Mouse (Mus musculus): Measurements from ENCODE around the gene Aebp2. TPM values are rescaled to one million over a fixed set of nuclear protein-coding genes. Genes with fewer than 3 reads are reported as not detected.

Gene Aebp2
- total RNA-seq, 2 experiments from 2014 or later = 25.3 to 29.4 TPM

DNA sequence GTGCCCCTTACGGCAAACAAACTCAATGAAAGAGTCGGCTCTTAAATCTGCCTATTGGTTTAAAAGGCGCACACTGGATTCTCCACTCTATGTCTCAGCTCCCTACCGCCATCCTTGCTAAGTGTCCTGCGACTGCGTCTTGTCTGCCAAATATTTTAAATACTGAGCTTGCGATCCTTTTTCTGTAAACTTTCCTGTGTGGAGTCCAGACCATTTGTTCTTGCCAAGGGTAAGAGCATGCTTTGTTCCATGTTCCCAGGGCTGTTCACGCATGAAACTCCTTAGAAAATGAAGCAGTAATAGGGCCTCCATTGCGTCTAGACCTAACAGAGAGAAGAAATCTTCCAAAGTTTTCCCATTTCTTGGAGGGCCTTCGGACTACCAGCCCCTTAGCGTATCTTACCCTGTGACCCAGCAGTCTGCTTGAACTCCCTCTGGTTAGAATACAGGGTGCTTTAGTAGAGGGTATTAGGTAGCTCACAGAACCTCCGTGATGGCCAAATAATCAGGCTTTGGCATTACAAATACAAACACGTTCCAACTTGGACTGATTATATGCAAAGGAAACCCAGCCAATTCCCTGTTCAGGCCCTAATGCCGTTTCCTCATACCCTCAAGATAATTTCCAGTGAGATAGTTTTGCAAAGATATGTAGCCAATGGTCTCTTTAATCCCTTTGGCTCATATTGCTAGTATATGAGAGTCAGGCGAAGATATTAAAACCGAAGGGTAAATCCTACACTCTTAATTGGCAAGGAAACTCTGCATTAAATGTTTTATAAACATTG lies 67.3 kb downstream of the Aebp2 start:
- intact Hi-C loops (cut with DNase I) = no loop called here
- no peak for DNase-seq

- no peak for DNase-seq
- intact Hi-C loops (cut with DNase I) = no loop called here
Measured at GRCm38 (mm10) chr6:140692160-140692559, 69.7 kb downstream of the Aebp2 start.

DNA sequence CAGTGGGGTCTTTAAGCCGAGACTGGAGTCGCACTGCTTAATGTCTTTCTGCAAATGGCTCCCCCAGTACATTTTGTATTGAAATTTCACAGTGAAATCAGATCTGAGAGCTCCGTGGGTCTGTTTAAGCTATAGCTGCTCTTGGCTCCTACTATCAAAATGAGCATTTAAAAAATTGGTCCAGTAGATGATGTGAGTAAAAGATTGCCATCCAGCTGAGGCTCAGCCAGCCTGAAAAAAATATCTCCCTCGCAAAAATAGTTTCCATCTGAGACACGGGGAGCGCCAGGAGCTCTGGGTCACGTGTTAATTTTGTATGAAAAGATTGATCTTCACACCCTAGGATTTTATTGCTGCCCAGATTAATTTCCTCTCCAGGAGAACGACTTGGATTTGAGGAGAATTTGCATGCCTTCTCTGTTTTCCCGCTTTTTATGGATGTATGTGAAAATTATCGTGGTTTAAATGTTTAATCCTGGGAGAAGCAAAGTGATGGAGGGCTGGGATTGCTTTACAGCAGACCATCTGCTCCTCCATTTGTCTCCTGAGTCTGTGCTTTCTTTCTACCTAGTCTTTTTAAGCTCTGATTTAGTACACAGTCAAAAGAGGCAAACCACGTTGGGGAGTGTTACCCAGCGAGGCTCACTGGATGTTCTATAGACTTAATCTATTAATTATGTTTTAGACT lies 73.9 kb downstream of the Aebp2 start:
- no peak for DNase-seq
- intact Hi-C loops (cut with DNase I) = no loop called here

DNA sequence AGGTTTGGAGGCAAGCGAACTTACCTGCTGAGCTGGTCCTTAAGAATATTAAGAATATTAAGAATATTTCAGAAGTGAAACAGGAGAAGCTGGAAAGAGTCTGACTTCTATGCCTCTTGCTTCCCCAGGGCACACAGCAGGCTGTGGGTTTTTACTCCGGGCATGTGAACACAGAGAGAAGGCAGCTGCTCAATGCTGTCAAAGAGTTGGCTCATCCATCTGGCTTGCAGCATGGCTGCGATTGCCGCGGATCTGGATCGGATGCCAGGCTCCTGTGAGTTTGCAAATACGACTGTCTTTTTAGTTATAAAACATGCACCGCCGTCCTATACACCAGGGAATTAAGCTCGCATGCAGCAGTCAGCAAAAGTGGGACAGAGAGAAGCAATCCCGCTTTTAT lies 75.5 kb downstream of the Aebp2 start:
- peak in 1 of 2 experiments; percentile 37 for DNase-seq
- intact Hi-C loops (cut with DNase I) = no loop called here

- intact Hi-C loops (cut with DNase I) = no loop called here
Measured at GRCm38 (mm10) chr6:140698596-140698995, 76.1 kb downstream of the Aebp2 start.

DNA sequence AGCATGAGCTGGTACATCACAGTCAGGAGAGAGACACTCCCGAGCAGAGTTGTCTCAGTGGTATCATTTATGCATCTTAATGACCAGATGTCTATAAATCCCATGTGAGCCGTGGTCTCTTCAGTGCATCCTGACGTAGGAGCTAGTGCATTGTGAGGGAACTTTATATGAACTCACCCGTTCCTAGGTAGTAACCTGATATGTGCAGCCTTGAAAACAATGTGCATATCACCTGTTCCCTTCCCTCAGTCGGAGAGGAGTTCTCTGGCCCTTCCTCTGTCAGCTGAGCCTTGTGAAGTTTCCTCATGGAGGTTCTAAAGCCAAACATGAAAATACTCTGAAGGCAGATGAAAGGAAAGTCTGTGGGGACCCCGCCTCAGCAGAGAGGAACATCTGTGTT lies 78.8 kb downstream of the Aebp2 start:
- intact Hi-C loops (cut with DNase I) = loop anchor here (10.0 kb wide), 1 partner anchor 226 kb away; no protein-coding TSS in a partner anchor
- DNase-seq = no peak

More at GRCm38 (mm10) chr6:140698596-140698995, 76.1 kb downstream of the Aebp2 start:
- no peak for DNase-seq

DNA sequence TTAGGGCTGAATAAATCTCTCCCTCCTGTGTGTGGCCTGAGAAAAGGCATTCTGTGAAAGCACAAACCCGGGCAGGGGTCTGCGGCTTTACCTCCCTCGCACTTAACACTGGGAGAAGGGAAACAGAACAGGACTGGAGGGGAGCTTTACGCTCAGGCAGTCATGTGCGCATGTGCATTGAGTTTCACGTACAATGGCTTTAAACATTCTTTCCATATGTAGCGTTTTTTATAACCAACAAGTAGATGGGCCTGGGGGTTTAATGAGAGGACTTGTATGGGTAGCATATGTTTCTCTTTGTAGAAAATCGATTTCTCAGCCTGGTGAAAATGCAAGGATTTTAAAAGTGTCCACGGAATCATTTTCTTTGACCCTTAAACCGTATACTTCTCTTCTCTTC lies 82.7 kb downstream of the Aebp2 start:
- DNase-seq = no peak
- intact Hi-C loops (cut with DNase I) = loop anchor here (10.0 kb wide), 1 partner anchor 230 kb away; no protein-coding TSS in a partner anchor

- intact Hi-C loops (cut with DNase I) = loop anchor here (10.0 kb wide), 1 partner anchor 231 kb away; no protein-coding TSS in a partner anchor
- no peak for DNase-seq
Measured at GRCm38 (mm10) chr6:140706056-140706455, 83.6 kb downstream of the Aebp2 start.

GRCm38 (mm10) chr6:140708059-140708458 lies 85.6 kb downstream of the Aebp2 start:
- no peak for DNase-seq
- intact Hi-C loops (cut with DNase I) = loop anchor here (10.0 kb wide), 1 partner anchor 233 kb away; no protein-coding TSS in a partner anchor

GRCm38 (mm10) chr6:140709415-140710107 lies 87.1 kb downstream of the Aebp2 start:
- intact Hi-C loops (cut with DNase I) = loop anchor here (10.0 kb wide), 2 partner anchors 145 to 235 kb away; no protein-coding TSS in a partner anchor
- no peak for DNase-seq

GRCm38 (mm10) chr6:140712754-140713153 lies 90.3 kb downstream of the Aebp2 start:
- DNase-seq = peak; percentile 41 to 51
- intact Hi-C loops (cut with DNase I) = loop anchor here (10.0 kb wide), 1 partner anchor 142 kb away; no protein-coding TSS in a partner anchor

- peak; percentile 47 to 65 for DNase-seq
- intact Hi-C loops (cut with DNase I) = loop anchor here (5.0 to 10.0 kb wide), 2 partner anchors 140 to 727 kb away; no protein-coding TSS in a partner anchor
Measured at GRCm38 (mm10) chr6:140714905-140715365, 92.5 kb downstream of the Aebp2 start.

DNA sequence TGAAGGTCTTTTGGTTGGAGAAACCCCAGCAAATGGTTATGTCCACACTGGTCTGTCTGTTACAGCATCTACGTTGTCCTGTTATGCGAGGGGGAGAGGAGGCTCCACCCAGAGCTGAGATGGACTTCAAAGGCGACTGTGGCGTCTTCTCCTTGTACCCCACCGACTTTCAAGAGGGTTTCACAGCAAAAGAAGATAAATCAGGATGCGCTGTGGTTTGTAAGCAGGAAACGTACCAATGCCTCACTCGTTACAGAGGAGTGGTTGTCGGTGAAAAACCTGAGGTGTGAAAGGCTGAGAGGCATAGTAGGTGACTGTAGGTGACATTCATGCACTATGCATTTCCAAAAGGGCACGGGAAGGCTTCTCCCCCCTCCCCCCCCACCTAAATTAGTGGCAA lies 99.6 kb downstream of the Aebp2 start:
- DNase-seq = no peak
- intact Hi-C loops (cut with DNase I) = no loop called here

Other genes with a start within 250 kb of the Aebp2 start
- 1 to 10 TPM; 8.7 to 9.2 TPM for gene Plekha5, start 198.6 kb upstream of the Aebp2 start, total RNA-seq (2021)
- not detected for gene Gm11077, start 106.6 kb downstream of the Aebp2 start, total RNA-seq (2021)

All from gastrocnemius, postnatal 36 days (tissue).